Mouse (Mus musculus) liver, adult 2 months (tissue): ENCODE results near the gene Eme1.

Experiments used
- CTCF ChIP-seq: fragments of 200-500 bp; IDR thresholded peaks from 2 replicates; pipeline ENCODE4 v1.5.1; 2011; ENCODE audit warnings: low read depth, low read length, control low read depth
- POLR2A ChIP-seq: fragments of 200-500 bp; IDR thresholded peaks from 2 replicates; pipeline ENCODE4 v1.6.1; 2011; ENCODE audit warnings: low read length, control low read depth; ENCODE audit not compliant: insufficient read depth; ENCODE audit errors: extremely low read depth

GRCm38 (mm10) chr11:94676754-94677606 lies 23.2 kb upstream of the Eme1 start, which contains the start of gene Xylt2:
- TF ChIP-seq CTCF (no peak), POLR2A (peak; percentile 82; the same call in 1 of the 2 replicates)
